Mouse (Mus musculus) adrenal gland, adult 18-20 months (tissue): ENCODE measurements around the gene Spats1. TPM values are rescaled to one million over a fixed set of nuclear protein-coding genes. Genes with fewer than 3 reads are reported as not detected.
"Not testable (repeated sequence)": the region's sequence is repeated elsewhere in the genome, so short reads cannot be mapped to it uniquely, and the experiment has no call there.

Experiments used
- DNase-seq, 2 experiments: peaks; one replicate each; pipeline ENCODE4 v3.0.0; 2021 to 2022; ENCODE audit warnings: low spot score in 2 of 2
- total RNA-seq, 2 experiments: library from RNA; stranded (reverse); gene quantifications; 1 replicate in 1 of 2; 2 replicates in 1 of 2; pipeline ENCODE4 v1.2.3; 2021

Spats1 gene
- total RNA-seq, 2 experiments from 2014 or later: not detected

DNA sequence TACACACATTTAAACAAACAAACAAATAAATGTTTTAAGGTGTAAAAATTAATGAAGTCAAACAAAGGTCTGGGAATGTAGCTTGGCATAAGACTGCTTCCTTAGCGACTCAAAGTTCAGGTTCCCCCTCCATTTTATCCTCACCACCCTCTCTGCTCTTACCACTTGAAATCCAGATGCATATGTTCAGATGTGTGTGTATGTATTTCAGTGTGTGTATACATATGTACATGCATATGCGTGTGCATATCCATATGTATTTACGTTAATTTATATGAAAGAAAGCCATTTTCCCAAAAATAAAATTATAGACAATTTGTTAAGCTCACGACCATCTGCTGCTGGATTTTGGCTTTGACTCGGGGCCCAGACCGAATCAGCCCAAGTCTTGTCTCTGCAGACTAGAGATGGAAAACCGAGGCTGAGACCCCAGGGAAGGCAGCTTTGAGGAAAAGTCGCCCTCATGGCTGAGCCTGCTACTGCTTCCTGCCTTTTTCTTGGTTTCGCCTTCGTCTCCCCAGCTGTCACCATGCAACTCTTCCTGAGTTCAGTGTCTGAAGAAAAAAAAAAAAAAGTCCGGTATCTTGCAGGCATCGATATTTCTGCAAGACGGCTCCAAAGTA, 15.4 kb upstream of the Spats1 start:
- no peak for DNase-seq

DNA sequence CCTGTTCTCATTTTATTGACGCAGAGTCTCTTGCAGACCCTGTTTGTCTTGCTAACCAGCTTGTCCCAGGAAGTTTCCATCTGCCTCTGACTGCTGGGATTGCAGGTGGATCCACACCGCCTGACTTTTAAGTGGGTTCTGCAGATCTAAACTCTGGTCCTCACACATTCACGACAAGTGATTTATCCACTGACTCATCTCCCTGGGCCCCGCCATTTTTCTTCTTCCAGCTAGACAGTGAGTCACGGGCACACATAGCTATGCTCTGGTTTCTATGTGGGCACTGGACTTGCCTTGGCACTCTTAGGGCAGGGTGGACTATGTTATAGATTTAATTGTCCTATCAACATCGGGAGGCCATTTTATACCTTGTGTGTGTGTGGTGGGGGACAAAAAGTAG, 14.5 kb upstream of the Spats1 start:
- DNase-seq: no peak

GRCm38 (mm10) chr17:45488321-45489254, 13.4 kb upstream of the Spats1 start:
- DNase-seq: no peak

DNA sequence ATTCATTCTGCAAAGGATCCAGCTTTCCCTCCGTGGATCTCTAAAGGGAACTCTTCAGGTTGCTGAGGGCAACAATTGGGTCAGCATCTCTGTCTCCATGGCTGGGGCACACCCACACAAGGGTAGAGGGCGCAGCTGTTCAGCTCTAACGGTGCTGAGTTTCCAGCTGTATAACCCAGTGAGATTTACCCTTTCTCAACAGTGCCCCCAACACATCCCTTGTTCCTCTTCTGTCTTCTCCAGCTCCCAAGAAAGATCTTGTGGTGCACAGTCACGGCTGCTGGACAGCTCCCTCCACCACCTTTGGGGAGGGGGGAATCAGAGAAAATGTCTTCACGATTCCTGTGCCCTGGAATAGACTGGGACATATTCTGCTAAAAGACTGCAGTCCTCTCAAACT, 12.0 kb upstream of the Spats1 start:
- no peak for DNase-seq

DNA sequence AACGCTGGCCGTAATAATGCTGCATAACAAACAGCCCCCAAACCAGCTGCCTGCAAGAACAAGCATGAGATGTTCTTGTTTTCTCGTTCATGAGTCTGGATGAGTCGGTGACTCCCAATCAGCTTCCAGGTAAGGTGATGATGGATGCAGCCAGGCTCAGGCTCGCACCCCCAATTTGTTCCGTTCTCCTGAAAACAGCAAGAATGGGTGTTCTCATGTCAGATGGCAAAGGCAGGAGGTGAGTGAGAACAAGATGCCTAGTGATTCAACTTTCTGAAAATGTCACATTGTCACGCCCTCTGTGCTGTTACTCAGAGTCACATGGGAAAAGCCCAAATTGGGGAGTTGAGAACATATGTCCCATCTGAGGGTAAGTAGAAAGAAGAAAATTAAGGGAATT, 10.4 kb upstream of the Spats1 start:
- no peak for DNase-seq

- no peak for DNase-seq
Measured at GRCm38 (mm10) chr17:45480429-45480828, 5.2 kb upstream of the Spats1 start.

GRCm38 (mm10) chr17:45478234-45478825, 3.1 kb upstream of the Spats1 start:
- peak; percentile 82 to 85 for DNase-seq

DNA sequence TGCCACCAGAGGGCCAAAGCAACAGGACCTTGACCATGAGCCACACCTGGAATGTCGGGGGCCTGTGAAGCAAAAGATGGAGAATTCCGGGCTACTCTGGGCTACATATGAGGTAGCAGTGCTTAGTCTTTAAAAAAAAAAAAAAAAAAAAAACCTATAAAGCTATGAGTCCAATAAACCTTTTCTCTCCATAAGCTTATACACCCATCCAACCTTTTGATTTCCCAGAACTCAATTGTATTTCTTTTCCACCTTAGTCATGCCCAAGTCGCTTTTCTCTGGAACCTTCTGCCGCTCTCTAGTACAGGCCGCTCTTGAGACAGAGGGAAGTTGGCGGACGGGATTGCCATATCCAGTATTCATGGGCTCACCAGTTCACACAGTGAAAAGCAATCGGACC, 1.1 kb downstream of the Spats1 start:
- no peak for DNase-seq

DNA sequence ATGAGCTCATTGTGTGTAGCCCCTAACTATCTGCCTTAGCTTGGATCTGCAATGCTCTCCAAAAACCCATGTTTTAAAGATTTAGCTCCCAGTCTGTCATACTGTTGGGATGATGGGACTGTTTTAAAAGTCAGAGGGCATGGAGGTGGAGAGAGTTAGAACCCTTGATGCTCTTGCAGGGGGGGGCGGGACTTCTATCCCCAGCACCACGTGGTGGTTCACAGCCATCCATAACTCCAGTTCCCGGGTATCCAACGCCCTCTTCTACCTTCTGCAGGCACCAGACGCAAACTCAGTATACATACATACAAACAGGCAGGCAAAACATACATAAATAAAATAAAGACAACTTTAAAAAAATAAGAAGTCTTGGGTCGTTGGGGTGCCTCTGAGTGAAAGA, 1.5 kb downstream of the Spats1 start:
- DNase-seq: no peak

GRCm38 (mm10) chr17:45470726-45471125, 4.5 kb downstream of the Spats1 start:
- no peak for DNase-seq

GRCm38 (mm10) chr17:45468302-45468701, 6.9 kb downstream of the Spats1 start:
- DNase-seq: no peak

- no peak for DNase-seq
Measured at GRCm38 (mm10) chr17:45466701-45467100, 8.5 kb downstream of the Spats1 start.

DNA sequence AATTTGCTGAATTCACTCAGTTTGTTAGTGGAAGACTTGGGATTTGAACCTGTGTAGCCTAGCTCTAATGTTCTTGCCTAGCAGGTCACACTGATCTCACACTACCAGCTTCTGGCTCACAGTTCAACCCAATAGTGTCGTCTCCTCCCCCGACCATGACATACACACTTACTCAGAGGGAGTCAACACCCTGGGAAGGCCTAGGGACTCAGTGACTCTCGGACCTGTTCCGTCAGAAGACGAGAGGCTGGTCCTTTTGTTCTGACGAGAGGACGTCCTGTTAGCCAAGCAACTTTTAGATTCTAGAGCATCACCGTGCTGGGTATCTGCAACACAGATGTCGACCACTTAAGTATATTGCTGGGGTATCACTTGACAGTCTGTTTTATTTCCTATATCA, 11.0 kb downstream of the Spats1 start:
- no peak for DNase-seq

DNA sequence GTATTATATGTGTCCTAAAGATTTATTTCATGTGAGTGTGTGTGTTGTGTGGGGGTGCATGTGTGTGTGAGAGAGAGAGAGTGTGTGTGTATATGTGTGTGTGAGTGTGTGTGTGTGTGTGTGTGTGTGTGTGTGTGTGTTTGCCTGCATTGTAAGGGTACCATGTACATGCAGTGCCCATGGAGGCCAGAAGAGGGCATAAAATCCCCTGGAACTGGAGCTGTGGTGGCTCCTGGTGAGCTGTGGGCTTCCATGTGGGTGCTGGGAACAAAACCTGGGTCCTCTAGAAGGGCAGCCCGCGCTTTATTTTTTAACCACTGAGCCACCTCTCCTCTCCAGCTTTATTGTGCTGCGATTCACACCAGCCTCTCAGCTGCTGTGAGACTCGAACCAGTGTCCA, 12.7 kb downstream of the Spats1 start:
- no peak for DNase-seq

DNA sequence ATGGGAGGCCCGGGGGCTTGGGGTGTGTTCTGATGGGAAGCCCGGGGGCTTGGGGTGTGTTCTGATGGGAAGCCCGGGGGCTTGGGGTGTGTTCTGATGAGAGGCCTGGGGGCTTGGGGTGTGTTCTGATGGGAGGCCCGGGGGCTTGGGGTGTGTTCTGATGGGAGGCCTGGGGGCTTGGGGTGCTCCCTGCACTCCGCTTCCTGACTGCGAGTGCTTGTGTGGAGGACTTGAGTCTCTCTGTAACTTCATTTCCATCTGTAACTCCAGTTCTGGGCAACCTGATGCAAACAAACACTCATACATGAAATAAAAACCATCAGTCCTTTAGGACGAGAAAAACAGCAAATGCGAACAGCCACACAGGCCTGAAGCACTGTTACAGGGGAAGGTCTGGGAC, 16.2 kb downstream of the Spats1 start:
- DNase-seq: no peak

GRCm38 (mm10) chr17:45458516-45458915, 16.7 kb downstream of the Spats1 start:
- DNase-seq: no peak

GRCm38 (mm10) chr17:45457487-45457886, 17.7 kb downstream of the Spats1 start:
- no peak for DNase-seq

GRCm38 (mm10) chr17:45456260-45457152, 18.7 kb downstream of the Spats1 start:
- DNase-seq: no peak

DNA sequence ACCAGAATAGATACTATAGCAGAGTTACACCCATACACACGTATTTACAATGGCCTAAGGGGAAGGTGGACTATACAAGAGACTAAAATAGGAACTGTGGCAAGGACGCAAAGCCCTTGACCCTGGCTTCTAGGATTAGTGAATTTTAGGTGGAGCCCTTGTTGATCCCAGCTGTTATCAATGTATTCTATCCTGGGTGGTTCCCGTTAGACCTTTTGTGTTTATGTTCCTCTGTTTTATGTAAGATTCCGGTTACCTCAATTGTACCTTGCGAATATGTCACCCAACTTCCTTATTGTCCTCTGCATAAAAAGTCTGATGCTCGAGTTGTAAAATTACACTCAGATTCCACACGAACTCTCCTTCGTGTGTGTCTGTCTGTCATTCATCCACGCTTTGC, 19.4 kb downstream of the Spats1 start:
- DNase-seq: not testable (repeated sequence)

DNA sequence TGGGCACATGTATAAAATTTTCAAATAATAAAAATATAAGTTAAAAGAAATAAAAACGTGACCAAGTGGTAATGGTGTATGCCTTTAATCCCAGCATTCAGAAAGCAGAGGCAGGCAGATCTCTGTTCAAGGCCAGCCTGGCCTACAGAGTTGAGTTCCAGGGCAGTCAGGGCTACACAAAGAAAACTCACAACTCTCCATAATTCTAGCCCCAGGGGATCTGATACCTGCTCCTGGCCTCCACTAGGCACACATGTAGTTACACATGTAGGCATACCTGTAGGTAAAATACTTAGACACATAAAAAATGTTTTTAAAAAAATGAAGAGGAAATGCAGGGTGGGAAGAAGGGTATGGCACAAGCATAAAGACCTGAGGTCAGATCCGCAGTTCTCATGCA, 20.4 kb downstream of the Spats1 start:
- no peak for DNase-seq

DNA sequence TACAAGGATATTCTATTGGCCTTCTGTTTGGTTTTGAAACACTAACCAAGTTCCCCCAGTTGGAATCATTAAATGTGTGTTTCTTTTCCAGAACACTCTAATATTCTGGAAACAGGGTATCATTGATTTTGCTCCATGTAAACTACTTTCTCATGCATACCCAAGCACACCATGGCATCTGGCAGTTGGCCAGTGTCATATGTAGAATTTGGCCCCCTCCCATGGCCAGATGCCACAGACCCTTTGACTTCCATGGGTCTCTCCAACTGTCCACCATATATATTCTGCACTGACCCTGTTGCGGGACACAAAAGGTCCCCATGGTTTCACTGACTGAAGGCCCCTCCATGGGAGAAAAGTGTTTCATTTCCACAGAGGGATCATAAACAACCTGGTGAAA, 22.9 kb downstream of the Spats1 start:
- no peak for DNase-seq
